Mouse (Mus musculus): Measurements from ENCODE around the gene Zswim4. TPM values are rescaled to one million over a fixed set of nuclear protein-coding genes. Genes with fewer than 3 reads are reported as not detected.
A peak's percentile ranks its signal among the peaks of the same experiment; 100 is the strongest.

Zswim4 gene
- polyA plus RNA-seq, 1 experiment from 2014 or later = 37.2 TPM

MicroRNAs encoded within 50 kb of the gene (microRNA counts, 519-probe panel; counts per million panel counts)
- microRNA mmu-miR-181c (188 counts per million, percentile 57 among the panel's probes with 10 or more counts), microRNA mmu-miR-23a (4,839 counts per million, percentile 85 among the panel's probes with 10 or more counts), microRNA mmu-miR-27a (5,945 counts per million, percentile 94 among the panel's probes with 10 or more counts)

Small RNA genes within 50 kb of the gene (microRNA-seq; reads per million reads assigned to microRNA genes)
- gene Mir181c (5,032 reads per million, percentile 89 among the genes with 10 or more reads in this experiment), gene Mir181d (4,564 reads per million, percentile 88 among the genes with 10 or more reads in this experiment), gene Mir23a (5,023 reads per million, percentile 89 among the genes with 10 or more reads in this experiment), gene Mir24-2 (not detected), gene Mir27a (148 reads per million, percentile 53 among the genes with 10 or more reads in this experiment), gene Mir3074-2 (not detected)

Other genes starting within 250 kb of the Zswim4 start
- gene Samd1, start 239.4 kb downstream of the Zswim4 start, polyA plus RNA-seq (2016; fragmentation: Nextera tagmentation; extraction: Ambion mirVana) = 12.1 and 12.2 TPM in 2 replicates
- gene 1700067K01Rik, start 235.6 kb downstream of the Zswim4 start, polyA plus RNA-seq (2016; fragmentation: Nextera tagmentation; extraction: Ambion mirVana) = 0.60 and 1.0 TPM in 2 replicates
- gene 2210011C24Rik, start 224.9 kb downstream of the Zswim4 start, polyA plus RNA-seq (2016; fragmentation: Nextera tagmentation; extraction: Ambion mirVana) = 0.28 TPM in 1 of 2 replicates, not detected in the other
- gene Palm3, start 215.6 kb downstream of the Zswim4 start, polyA plus RNA-seq (2016; fragmentation: Nextera tagmentation; extraction: Ambion mirVana) = 9.3 and 11.5 TPM in 2 replicates
- gene Il27ra, start 194.5 kb downstream of the Zswim4 start, polyA plus RNA-seq (2016; fragmentation: Nextera tagmentation; extraction: Ambion mirVana) = 0.16 and 0.29 TPM in 2 replicates
- not detected in 2 replicates for gene Rln3, start 192.1 kb downstream of the Zswim4 start, polyA plus RNA-seq (2016; fragmentation: Nextera tagmentation; extraction: Ambion mirVana)
- 1.1 and 1.4 TPM in 2 replicates for gene Gm10643, start 171.9 kb downstream of the Zswim4 start, polyA plus RNA-seq (2016; fragmentation: Nextera tagmentation; extraction: Ambion mirVana)
- 9.7 TPM in 2 replicates for gene Rfx1, start 170.2 kb downstream of the Zswim4 start, polyA plus RNA-seq (2016; fragmentation: Nextera tagmentation; extraction: Ambion mirVana)
- 15.9 and 18.0 TPM in 2 replicates for gene Dcaf15, start 132.3 kb downstream of the Zswim4 start, polyA plus RNA-seq (2016; fragmentation: Nextera tagmentation; extraction: Ambion mirVana)
- 0.08 and 0.12 TPM in 2 replicates for gene Podnl1, start 111.1 kb downstream of the Zswim4 start, polyA plus RNA-seq (2016; fragmentation: Nextera tagmentation; extraction: Ambion mirVana)
- 20.4 and 21.0 TPM in 2 replicates for gene Cc2d1a, start 89.1 kb downstream of the Zswim4 start, polyA plus RNA-seq (2016; fragmentation: Nextera tagmentation; extraction: Ambion mirVana)
- 1.5 and 1.8 TPM in 2 replicates for gene 4930432K21Rik, start 89.0 kb downstream of the Zswim4 start, polyA plus RNA-seq (2016; fragmentation: Nextera tagmentation; extraction: Ambion mirVana)
- gene Nanos3, start 51.8 kb downstream of the Zswim4 start, polyA plus RNA-seq (2016; fragmentation: Nextera tagmentation; extraction: Ambion mirVana) = 2.4 and 3.5 TPM in 2 replicates
- 409 and 427 TPM in 2 replicates for gene D8Ertd738e, start 12.7 kb upstream of the Zswim4 start, polyA plus RNA-seq (2016; fragmentation: Nextera tagmentation; extraction: Ambion mirVana)
- gene Mri1, start 20.3 kb upstream of the Zswim4 start, polyA plus RNA-seq (2016; fragmentation: Nextera tagmentation; extraction: Ambion mirVana) = 64.0 and 64.2 TPM in 2 replicates
- gene Ccdc130, start 33.3 kb upstream of the Zswim4 start, polyA plus RNA-seq (2016; fragmentation: Nextera tagmentation; extraction: Ambion mirVana) = 21.9 and 24.6 TPM in 2 replicates
- 4.4 and 5.5 TPM in 2 replicates for gene Cacna1a, start 151.4 kb upstream of the Zswim4 start, polyA plus RNA-seq (2016; fragmentation: Nextera tagmentation; extraction: Ambion mirVana)

Measured in embryonic facial prominence, embryonic 10.5 days (tissue).